Mouse (Mus musculus): ENCODE data around the gene Edc3. TPM values are rescaled to one million over a fixed set of nuclear protein-coding genes. Genes with fewer than 3 reads are reported as not detected.

Edc3 gene
- polyA plus RNA-seq, 1 experiment from 2014 or later = 15.5 TPM

- no peaks in the 10 kb centered on the region; the same call in 1 of the 2 replicates for H3K4me1 ChIP-seq (ENCODE audit: control insufficient read depth, insufficient read depth, low read length)
- H3K36me3 ChIP-seq (ENCODE audit: control insufficient read depth, insufficient read depth, low read length) = peaks cover 12% of the 10 kb centered on the region
- no peak overlapping the region for H3K9ac ChIP-seq (ENCODE audit: low read depth, low read length)
- H3K27me3 ChIP-seq (ENCODE audit: control insufficient read depth, insufficient read depth, low read length) = no peaks in the 10 kb centered on the region
- ATAC-seq (replicated peaks; ENCODE audit: insufficient number of reproducible peaks, low FRiP score, low TSS enrichment) = no peak
- no peak overlapping the region for H3K27ac ChIP-seq (ENCODE audit: low read depth, low read length)
- H3K4me2 ChIP-seq = no peak overlapping the region
- 87% methylated on average over 5 of the region's 5 CpGs for WGBS (ENCODE audit: insufficient replicate concordance)
- H3K4me3 ChIP-seq (ENCODE audit: low read depth, low read length) = no peak overlapping the region
- H3K9me3 ChIP-seq (replicated peaks; ENCODE audit: control insufficient read depth, low read length) = no peaks in the 10 kb centered on the region
Observed at GRCm38 (mm10) chr9:57739863-57740262, 31.5 kb downstream of the Edc3 start.

GRCm38 (mm10) chr9:57744462-57745091 is 36.2 kb downstream of the Edc3 start:
- 63% methylated on average over 3 of the region's 3 CpGs for WGBS (ENCODE audit: insufficient replicate concordance)
- Histone ChIP-seq H3K4me3 (ENCODE audit: low read depth, low read length) (no peak overlapping the region), H3K9ac (ENCODE audit: low read depth, low read length) (no peak overlapping the region), H3K4me2 (no peak overlapping the region), H3K27ac (ENCODE audit: low read depth, low read length) (no peak overlapping the region), H3K9me3 (replicated peaks; ENCODE audit: control insufficient read depth, low read length) (no peaks in the 10 kb centered on the region), H3K36me3 (ENCODE audit: control insufficient read depth, insufficient read depth, low read length) (peaks cover 35% of the 10 kb centered on the region), H3K4me1 (ENCODE audit: control insufficient read depth, insufficient read depth, low read length) (no peaks in the 10 kb centered on the region), H3K27me3 (ENCODE audit: control insufficient read depth, insufficient read depth, low read length) (no peaks in the 10 kb centered on the region)
- no peak for ATAC-seq (replicated peaks; ENCODE audit: insufficient number of reproducible peaks, low FRiP score, low TSS enrichment)

- no peak overlapping the region for H3K4me3 ChIP-seq (ENCODE audit: low read depth, low read length)
Observed at GRCm38 (mm10) chr9:57747067-57747466, 38.7 kb downstream of the Edc3 start.

DNA sequence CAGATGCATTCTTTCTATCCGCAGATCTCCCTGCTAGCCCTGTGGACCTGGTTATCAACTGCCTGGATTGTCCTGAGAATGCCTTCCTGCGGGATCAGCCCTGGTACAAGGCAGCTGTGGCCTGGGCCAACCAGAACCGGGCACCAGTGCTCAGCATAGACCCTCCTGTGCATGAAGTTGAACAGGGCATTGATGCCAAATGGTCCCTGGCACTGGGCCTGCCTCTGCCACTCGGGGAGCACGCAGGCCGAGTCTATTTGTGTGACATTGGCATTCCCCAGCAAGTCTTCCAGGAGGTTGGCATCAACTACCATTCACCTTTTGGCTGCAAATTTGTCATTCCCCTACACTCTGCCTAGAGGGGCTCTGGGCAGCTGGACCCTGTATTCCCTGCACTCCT is 39.8 kb downstream of the Edc3 start:
- no peaks in the 10 kb centered on the region for H3K4me1 ChIP-seq (ENCODE audit: control insufficient read depth, insufficient read depth, low read length)
- H3K9me3 ChIP-seq (replicated peaks; ENCODE audit: control insufficient read depth, low read length) = no peaks in the 10 kb centered on the region
- H3K9ac ChIP-seq (ENCODE audit: low read depth, low read length) = no peak overlapping the region
- WGBS (ENCODE audit: insufficient replicate concordance) = 80% methylated on average over 6 of the region's 6 CpGs
- peaks cover 58% of the 10 kb centered on the region for H3K36me3 ChIP-seq (ENCODE audit: control insufficient read depth, insufficient read depth, low read length)
- H3K4me3 ChIP-seq (ENCODE audit: low read depth, low read length) = no peak overlapping the region
- H3K4me2 ChIP-seq = no peak overlapping the region
- no peak overlapping the region for H3K27ac ChIP-seq (ENCODE audit: low read depth, low read length)
- no peak for ATAC-seq (replicated peaks; ENCODE audit: insufficient number of reproducible peaks, low FRiP score, low TSS enrichment)
- H3K27me3 ChIP-seq (ENCODE audit: control insufficient read depth, insufficient read depth, low read length) = no peaks in the 10 kb centered on the region

More at GRCm38 (mm10) chr9:57747067-57747466, 38.7 kb downstream of the Edc3 start:
- no peaks in the 10 kb centered on the region for H3K27me3 ChIP-seq (ENCODE audit: control insufficient read depth, insufficient read depth, low read length)
- H3K36me3 ChIP-seq (ENCODE audit: control insufficient read depth, insufficient read depth, low read length) = peaks cover 49% of the 10 kb centered on the region
- WGBS (ENCODE audit: insufficient replicate concordance) = 50% methylated on average over 1 of the region's 1 CpGs
- H3K27ac ChIP-seq (ENCODE audit: low read depth, low read length) = no peak overlapping the region
- H3K4me2 ChIP-seq = no peak overlapping the region
- no peaks in the 10 kb centered on the region for H3K4me1 ChIP-seq (ENCODE audit: control insufficient read depth, insufficient read depth, low read length)
- H3K9ac ChIP-seq (ENCODE audit: low read depth, low read length) = no peak overlapping the region
- ATAC-seq (replicated peaks; ENCODE audit: insufficient number of reproducible peaks, low FRiP score, low TSS enrichment) = no peak
- H3K9me3 ChIP-seq (replicated peaks; ENCODE audit: control insufficient read depth, low read length) = no peaks in the 10 kb centered on the region

DNA sequence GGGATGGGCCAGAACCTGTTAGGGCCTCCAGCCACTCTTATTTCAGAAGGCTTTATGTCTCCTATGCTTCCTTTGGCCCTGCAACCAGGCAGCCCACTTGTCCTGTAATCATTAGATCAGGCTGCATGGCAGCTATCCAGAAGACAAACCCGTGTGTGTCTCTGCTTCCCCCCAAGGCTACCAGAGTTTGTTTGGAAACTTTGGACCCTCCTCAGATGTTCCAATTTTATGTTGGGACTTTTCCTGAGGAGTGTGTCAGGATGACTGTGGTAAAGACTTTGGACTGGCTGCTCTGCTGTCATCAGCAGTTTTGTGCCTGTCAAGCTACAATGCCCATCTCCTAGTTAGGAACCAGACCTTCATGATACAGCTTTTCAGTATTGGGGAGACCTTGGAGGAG is 40.5 kb downstream of the Edc3 start:
- Histone ChIP-seq H3K9ac (ENCODE audit: low read depth, low read length) (no peak overlapping the region), H3K9me3 (replicated peaks; ENCODE audit: control insufficient read depth, low read length) (no peaks in the 10 kb centered on the region), H3K4me3 (ENCODE audit: low read depth, low read length) (no peak overlapping the region), H3K4me2 (no peak overlapping the region), H3K27ac (ENCODE audit: low read depth, low read length) (no peak overlapping the region), H3K36me3 (ENCODE audit: control insufficient read depth, insufficient read depth, low read length) (peaks cover 61% of the 10 kb centered on the region), H3K4me1 (ENCODE audit: control insufficient read depth, insufficient read depth, low read length) (no peaks in the 10 kb centered on the region), H3K27me3 (ENCODE audit: control insufficient read depth, insufficient read depth, low read length) (no peaks in the 10 kb centered on the region)
- 58% methylated on average over 1 of the region's 1 CpGs for WGBS (ENCODE audit: insufficient replicate concordance)
- no peak for ATAC-seq (replicated peaks; ENCODE audit: insufficient number of reproducible peaks, low FRiP score, low TSS enrichment)

- 85% methylated on average over 7 of the region's 7 CpGs for WGBS (ENCODE audit: insufficient replicate concordance)
- no peak overlapping the region for H3K9ac ChIP-seq (ENCODE audit: low read depth, low read length)
- no peaks in the 10 kb centered on the region for H3K27me3 ChIP-seq (ENCODE audit: control insufficient read depth, insufficient read depth, low read length)
- no peaks in the 10 kb centered on the region for H3K9me3 ChIP-seq (replicated peaks; ENCODE audit: control insufficient read depth, low read length)
- no peak overlapping the region for H3K4me2 ChIP-seq
- peaks cover 65% of the 10 kb centered on the region for H3K36me3 ChIP-seq (ENCODE audit: control insufficient read depth, insufficient read depth, low read length)
- no peaks in the 10 kb centered on the region for H3K4me1 ChIP-seq (ENCODE audit: control insufficient read depth, insufficient read depth, low read length)
- no peak overlapping the region for H3K4me3 ChIP-seq (ENCODE audit: low read depth, low read length)
- ATAC-seq (replicated peaks; ENCODE audit: insufficient number of reproducible peaks, low FRiP score, low TSS enrichment) = no peak
- H3K27ac ChIP-seq (ENCODE audit: low read depth, low read length) = no peak overlapping the region
Observed at GRCm38 (mm10) chr9:57750901-57751300, 42.6 kb downstream of the Edc3 start.

- Histone ChIP-seq H3K36me3 (ENCODE audit: control insufficient read depth, insufficient read depth, low read length) (peaks cover 59% of the 10 kb centered on the region), H3K27me3 (ENCODE audit: control insufficient read depth, insufficient read depth, low read length) (no peaks in the 10 kb centered on the region), H3K4me2 (peak overlapping the region; percentile 41), H3K27ac (ENCODE audit: low read depth, low read length) (peak overlapping the region; percentile 80), H3K9me3 (replicated peaks; ENCODE audit: control insufficient read depth, low read length) (no peaks in the 10 kb centered on the region), H3K9ac (ENCODE audit: low read depth, low read length) (no peak overlapping the region), H3K4me3 (ENCODE audit: low read depth, low read length) (peak overlapping the region; percentile 15; the same call in 1 of the 2 replicates), H3K4me1 (ENCODE audit: control insufficient read depth, insufficient read depth, low read length) (peaks cover 17% of the 10 kb centered on the region)
- 69% methylated on average over 3 of the region's 3 CpGs for WGBS (ENCODE audit: insufficient replicate concordance)
- ATAC-seq (replicated peaks; ENCODE audit: insufficient number of reproducible peaks, low FRiP score, low TSS enrichment) = peak; percentile 56
Observed at GRCm38 (mm10) chr9:57757578-57757977, 49.2 kb downstream of the Edc3 start.

GRCm38 (mm10) chr9:57758528-57758927 is 50.2 kb downstream of the Edc3 start:
- no peaks in the 10 kb centered on the region for H3K27me3 ChIP-seq (ENCODE audit: control insufficient read depth, insufficient read depth, low read length)
- H3K9me3 ChIP-seq (replicated peaks; ENCODE audit: control insufficient read depth, low read length) = no peaks in the 10 kb centered on the region
- 0 out of 2 replicates have a peak, but pooled peaks have one; percentile 15 for ATAC-seq (replicated peaks; ENCODE audit: insufficient number of reproducible peaks, low FRiP score, low TSS enrichment)
- H3K9ac ChIP-seq (ENCODE audit: low read depth, low read length) = no peak overlapping the region; the same call in 1 of the 2 replicates
- H3K4me3 ChIP-seq (ENCODE audit: low read depth, low read length) = peak overlapping the region; percentile 15; the same call in 1 of the 2 replicates
- WGBS (ENCODE audit: insufficient replicate concordance) = 86% methylated on average over 22 of the region's 22 CpGs
- peaks cover 26% of the 10 kb centered on the region for H3K4me1 ChIP-seq (ENCODE audit: control insufficient read depth, insufficient read depth, low read length)
- peak overlapping the region; percentile 44 for H3K4me2 ChIP-seq
- peak overlapping the region; percentile 80 for H3K27ac ChIP-seq (ENCODE audit: low read depth, low read length)
- peaks cover 50% of the 10 kb centered on the region for H3K36me3 ChIP-seq (ENCODE audit: control insufficient read depth, insufficient read depth, low read length)

DNA sequence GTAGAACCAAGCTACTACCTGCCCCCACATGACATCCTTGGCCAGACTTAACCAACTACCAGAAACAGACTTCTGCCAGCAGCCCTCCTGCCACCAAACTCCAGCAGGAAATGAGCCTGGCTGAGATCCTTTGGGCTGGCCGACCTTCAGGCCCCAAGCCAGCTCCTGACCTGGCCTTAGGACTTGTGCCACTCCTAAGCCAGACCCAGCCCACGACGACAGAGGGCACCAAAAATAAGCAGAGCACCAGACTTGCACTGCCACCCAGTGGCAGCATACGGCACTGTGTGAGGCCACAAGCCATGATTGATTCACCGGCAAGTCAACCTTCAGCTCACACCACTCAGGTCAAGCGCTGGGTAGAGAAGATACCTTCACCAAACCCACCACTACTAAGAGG is 50.9 kb downstream of the Edc3 start:
- H3K27ac ChIP-seq (ENCODE audit: low read depth, low read length) = peak overlapping the region; percentile 65; the same call in 1 of the 2 replicates
- 21% methylated on average over 6 of the region's 6 CpGs for WGBS (ENCODE audit: insufficient replicate concordance)
- no peaks in the 10 kb centered on the region for H3K9me3 ChIP-seq (replicated peaks; ENCODE audit: control insufficient read depth, low read length)
- no peak for ATAC-seq (replicated peaks; ENCODE audit: insufficient number of reproducible peaks, low FRiP score, low TSS enrichment)
- H3K4me2 ChIP-seq = peak overlapping the region; percentile 44
- no peaks in the 10 kb centered on the region for H3K27me3 ChIP-seq (ENCODE audit: control insufficient read depth, insufficient read depth, low read length)
- H3K9ac ChIP-seq (ENCODE audit: low read depth, low read length) = 0 out of 2 replicates have a peak overlapping the region, but pooled peaks have one; percentile 3
- peaks cover 29% of the 10 kb centered on the region for H3K4me1 ChIP-seq (ENCODE audit: control insufficient read depth, insufficient read depth, low read length)
- H3K4me3 ChIP-seq (ENCODE audit: low read depth, low read length) = 0 out of 2 replicates have a peak overlapping the region, but pooled peaks have one; percentile 4
- peaks cover 43% of the 10 kb centered on the region for H3K36me3 ChIP-seq (ENCODE audit: control insufficient read depth, insufficient read depth, low read length)

Data from heart, embryonic 11.5 days (tissue).